Mouse (Mus musculus) adrenal gland, adult 18-20 months (tissue): ENCODE measurements around the gene Tuft1. TPM values are rescaled to one million over a fixed set of nuclear protein-coding genes. Genes with fewer than 3 reads are reported as not detected.

Source experiments
- DNase-seq, 2 experiments: peaks; one replicate each; pipeline ENCODE4 v3.0.0; 2021 to 2022; ENCODE audit warnings: low spot score in 2 of 2
- total RNA-seq, 2 experiments: library from RNA; stranded (reverse); gene quantifications; 1 replicate in 1 of 2; 2 replicates in 1 of 2; pipeline ENCODE4 v1.2.3; 2021

Tuft1 gene
- total RNA-seq, 2 experiments from 2014 or later, result 7.3 to 13.5 TPM

GRCm38 (mm10) chr3:94609621-94610020 lies 49.1 kb downstream of the Tuft1 start:
- DNase-seq, result no peak

- peak; percentile 39 to 47 for DNase-seq
Measured at GRCm38 (mm10) chr3:94601959-94602358, 56.7 kb downstream of the Tuft1 start.

- DNase-seq, result no peak
Measured at GRCm38 (mm10) chr3:94597224-94597779, 61.4 kb downstream of the Tuft1 start.

GRCm38 (mm10) chr3:94595871-94596287 lies 62.8 kb downstream of the Tuft1 start:
- DNase-seq, result no peak

GRCm38 (mm10) chr3:94591066-94591465 lies 67.6 kb downstream of the Tuft1 start:
- DNase-seq, result no peak

- DNase-seq, result peak in 1 of 2 experiments; percentile 29
Measured at GRCm38 (mm10) chr3:94587962-94588361, 70.7 kb downstream of the Tuft1 start.

- DNase-seq, result no peak
Measured at GRCm38 (mm10) chr3:94582944-94583343, 75.7 kb downstream of the Tuft1 start.

- DNase-seq, result peak in 1 of 2 experiments; percentile 83
Measured at GRCm38 (mm10) chr3:94582456-94582891, 76.2 kb downstream of the Tuft1 start, which contains the start of gene Snx27. Snx27 (minus strand) TSS chr3:94582716.

GRCm38 (mm10) chr3:94581793-94582455 lies 76.7 kb downstream of the Tuft1 start:
- DNase-seq, result peak in 1 of 2 experiments; percentile 74

GRCm38 (mm10) chr3:94581138-94581780 lies 77.4 kb downstream of the Tuft1 start:
- no peak for DNase-seq

- no peak for DNase-seq
Measured at GRCm38 (mm10) chr3:94574506-94574905, 84.2 kb downstream of the Tuft1 start.

- DNase-seq, result no peak
Measured at GRCm38 (mm10) chr3:94567242-94567641, 91.4 kb downstream of the Tuft1 start.

- no peak for DNase-seq
Measured at GRCm38 (mm10) chr3:94565557-94565956, 93.1 kb downstream of the Tuft1 start.

GRCm38 (mm10) chr3:94565127-94565526 lies 93.5 kb downstream of the Tuft1 start:
- no peak for DNase-seq

- no peak for DNase-seq
Measured at GRCm38 (mm10) chr3:94564356-94565010, 94.2 kb downstream of the Tuft1 start.

- DNase-seq, result no peak
Measured at GRCm38 (mm10) chr3:94563163-94563562, 95.5 kb downstream of the Tuft1 start.

Other genes starting within 250 kb of the Tuft1 start
- 10 to 100 TPM in 1 of 2 experiments, 1 to 10 TPM in 1; 8.5 to 14.3 TPM for gene Tdrkh, start 245.6 kb downstream of the Tuft1 start, total RNA-seq
- gene Mrpl9, start 215.6 kb downstream of the Tuft1 start, total RNA-seq, result 10 to 100 TPM; 69.9 to 77.6 TPM
- not detected for gene Oaz3, start 215.0 kb downstream of the Tuft1 start, total RNA-seq
- gene Celf3, start 180.6 kb downstream of the Tuft1 start, total RNA-seq, result 10 to 100 TPM; 16.3 to 29.0 TPM
- 1 to 10 TPM; 3.0 to 3.3 TPM for gene Riiad1, start 178.5 kb downstream of the Tuft1 start, total RNA-seq
- gene Snx27, start 76.2 kb downstream of the Tuft1 start, total RNA-seq, result 10 to 100 TPM; 43.7 to 49.9 TPM
- gene Gm10972, start 15.8 kb downstream of the Tuft1 start, total RNA-seq, result not detected
- 1 to 10 TPM; 7.0 to 7.2 TPM for gene Selenbp2, start 34.7 kb upstream of the Tuft1 start, total RNA-seq
- 1 to 10 TPM; 1.0 TPM for gene Cgn, start 127.6 kb upstream of the Tuft1 start, total RNA-seq
- gene Pogz, start 178.7 kb upstream of the Tuft1 start, total RNA-seq, result 10 to 100 TPM; 27.4 to 28.6 TPM
- 100 to 1,000 TPM; 276 to 293 TPM for gene Psmb4, start 228.1 kb upstream of the Tuft1 start, total RNA-seq